Mouse (Mus musculus) thymus, postnatal 10 days (tissue): ENCODE results near the gene Slc38a9.

Experiments
- DNase-seq, 2 experiments: peaks; one replicate each; pipeline ENCODE4 v3.0.0; 2021; ENCODE audit warnings: low spot score in 2 of 2

Slc38a9 gene

DNA sequence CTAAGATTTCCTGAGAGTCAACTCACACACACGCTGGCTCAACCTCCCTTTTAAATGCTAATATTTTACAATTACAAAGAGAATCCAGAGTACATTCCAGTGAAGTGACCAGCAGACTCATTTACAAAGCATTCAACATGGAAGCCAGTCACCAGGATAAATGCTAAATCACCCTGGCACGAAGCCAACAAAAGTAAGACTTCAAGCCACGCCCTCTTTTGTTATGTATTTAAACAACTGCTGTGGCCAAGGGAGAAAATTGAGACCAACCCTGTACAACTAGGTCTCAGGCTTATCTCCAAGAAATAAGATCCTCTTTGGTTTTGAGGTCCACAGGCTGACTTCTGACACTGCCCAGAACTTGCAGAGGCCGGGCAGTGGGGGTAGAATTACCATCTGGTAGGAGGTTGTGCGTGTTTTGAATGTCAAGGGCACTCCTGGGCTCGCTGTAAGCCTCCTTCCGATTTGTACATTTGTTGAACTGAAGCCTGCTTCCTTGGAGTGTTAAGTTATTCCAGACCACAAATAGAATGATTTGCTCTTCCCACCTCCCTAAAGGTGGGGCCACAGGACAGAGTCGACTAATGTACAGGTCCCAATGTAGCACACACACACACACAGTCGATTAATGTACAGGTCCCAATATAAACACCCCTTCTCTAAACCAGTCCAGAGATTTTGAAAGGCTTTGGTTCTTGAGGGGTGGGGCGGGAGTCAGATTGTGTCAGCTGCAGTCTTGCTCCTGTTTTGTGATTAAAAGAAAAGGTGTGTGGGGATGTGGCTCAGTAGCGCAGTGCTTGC lies 110.2 kb downstream of the Slc38a9 start:
- DNase-seq = no peak

DNA sequence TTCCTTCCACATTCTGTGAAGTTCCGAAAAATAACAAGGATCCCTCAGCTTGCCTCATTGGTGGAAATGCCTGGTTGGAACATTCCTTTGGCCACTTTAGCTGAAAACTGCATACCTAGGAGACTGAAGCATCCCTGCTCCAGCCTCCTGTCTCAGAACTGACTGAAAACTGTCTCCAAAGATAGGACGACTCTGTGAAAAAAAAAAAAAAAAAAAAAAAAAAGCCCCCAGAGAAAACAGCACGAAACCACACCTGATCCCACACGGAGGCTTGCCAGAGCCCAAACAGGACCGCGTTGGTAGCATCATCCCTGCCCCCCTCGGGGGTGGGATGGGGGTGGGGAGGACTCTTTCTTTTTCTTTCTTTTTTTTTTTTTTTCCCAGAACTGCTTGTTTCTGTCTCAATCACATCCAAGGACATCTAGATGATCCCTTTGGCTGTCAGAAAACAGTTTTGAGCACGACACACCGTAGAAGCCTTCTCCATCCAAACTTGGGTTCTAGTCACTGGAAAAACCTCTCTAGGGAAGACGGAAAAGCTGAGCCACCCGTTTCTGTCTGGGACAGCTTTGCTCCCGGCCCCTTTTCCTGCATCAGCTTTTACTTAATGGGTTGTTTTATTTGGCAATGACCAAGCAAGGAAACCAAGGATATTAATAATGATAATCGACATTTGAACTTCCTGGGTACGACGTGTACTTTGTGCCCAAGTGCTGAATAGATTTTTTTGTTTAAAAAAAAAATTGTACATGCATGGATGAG lies 111.1 kb downstream of the Slc38a9 start:
- no peak for DNase-seq

DNA sequence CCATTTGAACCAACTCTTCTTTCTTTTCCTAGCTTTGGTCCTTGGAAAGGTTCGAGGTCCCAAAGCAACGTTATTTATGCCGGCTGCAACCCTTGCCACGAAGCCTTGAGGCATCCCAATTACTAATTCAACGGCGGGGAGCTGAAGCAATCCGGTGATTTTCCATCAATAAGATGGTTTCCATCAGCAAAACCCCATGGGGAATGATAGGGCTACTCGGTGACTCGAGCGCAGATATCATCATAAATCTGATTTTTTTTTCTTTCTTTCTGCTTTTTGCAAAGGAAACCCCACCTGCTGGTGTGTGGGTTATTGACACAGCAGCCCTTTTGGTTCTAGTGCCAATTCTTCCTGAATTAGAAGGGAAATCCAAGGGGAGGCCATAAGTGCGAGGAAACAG lies 111.7 kb downstream of the Slc38a9 start:
- no peak for DNase-seq

DNA sequence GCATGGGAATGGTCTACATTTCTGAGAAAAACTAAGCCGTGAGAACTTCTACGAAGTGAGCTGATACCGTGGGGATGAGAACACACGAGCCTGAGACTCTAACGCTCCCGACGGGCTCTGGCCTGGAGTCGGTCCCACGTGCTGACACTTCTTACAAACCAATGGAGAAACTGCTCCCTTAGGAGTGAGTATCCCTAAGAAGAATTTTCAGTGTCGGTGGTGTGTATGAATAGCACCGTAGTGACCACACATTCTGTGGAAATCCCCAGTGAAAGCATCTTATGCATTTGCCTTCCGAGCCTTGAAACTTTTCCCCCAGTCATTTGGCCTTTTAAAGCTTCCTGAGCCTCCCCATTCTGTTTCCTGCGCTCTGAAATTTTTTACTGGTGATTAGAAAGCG lies 112.3 kb downstream of the Slc38a9 start:
- no peak for DNase-seq

DNA sequence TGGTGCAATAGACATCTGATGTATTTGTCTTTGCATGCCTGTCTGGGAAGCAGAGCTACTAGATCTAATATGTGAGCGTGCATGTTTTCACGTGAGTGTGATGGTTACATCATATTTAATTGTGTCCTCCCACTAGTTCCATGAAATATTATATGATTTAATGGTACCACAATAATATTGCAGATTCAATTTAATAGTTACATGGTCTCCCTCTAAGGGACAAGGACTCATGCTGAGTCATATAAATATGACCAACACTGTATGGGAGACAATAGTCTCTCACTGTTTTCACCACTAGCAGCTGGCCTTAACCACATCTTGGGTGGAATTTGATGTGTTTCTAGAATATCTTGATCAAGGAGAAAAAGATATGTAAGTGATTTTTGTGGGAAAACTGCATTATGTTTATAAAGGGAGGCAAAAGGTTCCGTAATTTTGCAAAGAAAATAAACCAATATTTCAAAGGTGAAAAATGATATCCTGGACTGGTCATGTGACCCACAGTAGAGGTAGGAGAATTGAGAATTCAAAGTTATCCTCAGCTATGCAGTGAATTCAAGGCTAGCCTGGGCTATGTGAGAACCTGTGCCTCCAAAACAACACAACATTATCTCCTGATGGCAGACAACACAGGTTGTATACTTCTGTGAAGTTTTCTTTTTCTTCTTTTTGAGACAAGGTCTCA lies 113.6 kb downstream of the Slc38a9 start:
- DNase-seq = no peak

DNA sequence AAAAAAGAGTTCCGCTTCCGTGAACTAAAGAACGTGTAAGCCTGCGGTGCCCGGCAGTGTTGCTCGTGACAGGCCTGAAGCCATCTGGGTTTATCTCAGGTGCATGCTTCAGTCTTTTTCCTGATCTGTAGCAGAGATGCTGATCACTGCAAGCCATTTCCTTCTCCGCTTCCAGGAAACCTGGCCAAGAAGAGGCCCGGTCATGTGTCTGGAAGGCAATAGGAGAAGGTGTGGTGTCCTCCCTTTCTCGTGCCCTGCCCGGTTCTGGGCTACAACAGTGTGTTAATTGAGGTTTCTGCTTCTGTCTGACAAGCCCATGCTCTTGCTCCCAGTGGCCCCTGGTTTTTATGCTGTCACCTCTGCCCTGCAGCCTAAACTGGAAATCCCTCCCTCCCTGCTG lies 115.3 kb downstream of the Slc38a9 start:
- no peak for DNase-seq

DNA sequence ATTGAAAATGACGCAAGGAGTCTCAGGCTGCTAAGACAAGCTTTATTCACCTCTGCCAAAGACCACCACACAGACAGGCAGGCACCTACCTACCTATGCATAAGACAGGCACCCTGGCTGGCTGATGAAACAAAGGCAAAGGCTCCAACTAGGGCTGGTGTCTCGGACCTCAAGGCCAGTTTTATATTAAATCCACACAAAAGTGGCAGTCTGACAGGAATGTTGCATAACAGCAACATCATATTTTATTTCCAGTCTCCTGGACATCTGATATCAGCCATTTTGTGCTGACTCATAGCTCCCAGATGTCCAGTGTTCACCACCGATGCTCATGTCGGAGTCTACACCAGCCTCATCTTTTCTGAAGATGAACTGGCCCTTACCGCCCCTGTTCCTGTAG lies 117.9 kb downstream of the Slc38a9 start:
- no peak for DNase-seq

DNA sequence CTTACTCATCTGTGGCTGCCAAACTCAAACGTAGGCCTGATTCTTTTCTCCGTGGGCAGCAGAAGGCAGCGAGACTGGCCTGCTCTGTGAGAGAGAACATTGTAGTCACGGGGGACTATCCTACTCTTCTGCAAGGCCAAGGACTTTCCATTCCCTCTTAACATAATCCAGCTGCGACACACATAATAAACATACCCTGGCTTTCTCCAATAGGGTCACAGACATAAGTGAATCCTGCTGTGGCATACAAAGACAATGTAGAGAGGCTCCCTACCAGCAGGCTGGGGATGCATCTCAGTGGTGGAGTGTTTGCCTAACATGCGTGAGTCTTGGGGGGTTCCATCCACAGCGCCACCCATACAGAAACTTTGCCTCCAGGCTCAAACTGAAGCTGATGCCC lies 124.8 kb downstream of the Slc38a9 start:
- DNase-seq = no peak

DNA sequence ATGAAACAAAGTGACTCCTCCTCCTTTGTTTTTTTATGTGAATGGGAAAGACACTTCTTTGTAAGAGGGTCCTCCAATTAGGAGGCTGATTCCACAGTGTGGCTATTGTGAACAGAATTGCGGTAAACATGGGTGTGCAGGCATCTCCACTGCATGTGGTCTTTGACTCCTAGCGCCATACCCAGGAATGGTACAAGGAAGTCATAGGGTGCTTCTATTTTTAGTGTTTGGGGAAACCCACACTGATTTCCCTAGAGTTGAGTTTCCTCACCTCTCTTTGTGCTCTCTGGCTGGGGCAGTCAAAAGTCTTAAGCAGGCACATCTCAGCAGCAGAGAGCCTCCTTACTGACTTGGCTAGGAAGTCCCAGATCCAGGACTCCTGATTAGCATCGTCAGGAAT lies 125.6 kb downstream of the Slc38a9 start:
- no peak for DNase-seq

DNA sequence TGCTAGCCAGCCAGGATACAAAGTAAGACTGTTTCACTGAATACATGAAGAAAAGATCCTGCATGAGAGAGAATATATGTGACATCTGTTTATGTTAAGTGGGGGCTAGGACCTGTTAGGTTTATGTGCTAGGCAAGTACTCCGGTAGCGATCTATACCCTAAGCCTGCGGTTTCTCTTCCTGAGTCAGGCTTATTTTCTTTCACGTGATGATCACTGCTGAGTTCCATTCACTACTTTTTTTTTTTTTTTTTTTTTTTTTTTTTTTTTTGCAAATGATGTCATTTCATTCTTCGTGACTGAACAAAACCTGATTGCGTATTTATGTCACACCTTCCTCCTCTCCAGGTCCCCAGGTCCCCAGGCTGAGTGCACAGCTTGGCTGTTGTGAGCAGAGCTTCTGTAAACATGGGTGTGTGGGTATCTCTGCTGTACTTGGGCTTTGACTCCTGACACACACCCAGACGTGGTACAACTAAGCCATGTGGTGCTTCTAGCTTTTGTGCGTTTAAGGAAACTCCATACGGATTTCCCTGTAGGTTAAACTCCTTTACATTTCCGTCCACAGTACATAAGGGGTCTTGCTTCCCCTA lies 126.5 kb downstream of the Slc38a9 start:
- no peak for DNase-seq
